Mouse (Mus musculus): ENCODE measurements around the gene Lipt2. TPM values are rescaled to one million over a fixed set of nuclear protein-coding genes. Genes with fewer than 3 reads are reported as not detected.

The Lipt2 gene
- polyA plus RNA-seq, 1 experiment, result 4.6 TPM

GRCm38 (mm10) chr7:100126514-100126913, 32.6 kb upstream of the Lipt2 start:
- Histone ChIP-seq H3K4me1 (ENCODE audit: control insufficient read depth, insufficient read depth, low read length) (no peaks in the 10 kb centered on the region; the same call in 1 of the 2 replicates), H3K4me3 (replicated peaks; ENCODE audit: extremely low read depth, low read depth, low read length) (no peak overlapping the region)
- no peak for DNase-seq
- TF ChIP-seq POLR2A (IDR thresholded peaks at IDR 0.05; ENCODE audit: borderline replicate concordance, extremely low read depth, low read depth, low read length) (no peak), CTCF (IDR thresholded peaks at IDR 0.05; ENCODE audit: insufficient read depth, low read length) (no peak)
- WGBS, result 78% methylated on average over 7 of the region's 7 CpGs

GRCm38 (mm10) chr7:100128262-100129041, 30.6 kb upstream of the Lipt2 start:
- no peak for DNase-seq
- H3K4me1 ChIP-seq (ENCODE audit: control insufficient read depth, insufficient read depth, low read length), result no peaks in the 10 kb centered on the region
- 77% methylated on average over 7 of the region's 7 CpGs for WGBS
- H3K4me3 ChIP-seq (replicated peaks; ENCODE audit: extremely low read depth, low read depth, low read length), result no peak overlapping the region
- TF ChIP-seq POLR2A (IDR thresholded peaks at IDR 0.05; ENCODE audit: borderline replicate concordance, extremely low read depth, low read depth, low read length) (no peak), CTCF (IDR thresholded peaks at IDR 0.05; ENCODE audit: insufficient read depth, low read length) (no peak)

DNA sequence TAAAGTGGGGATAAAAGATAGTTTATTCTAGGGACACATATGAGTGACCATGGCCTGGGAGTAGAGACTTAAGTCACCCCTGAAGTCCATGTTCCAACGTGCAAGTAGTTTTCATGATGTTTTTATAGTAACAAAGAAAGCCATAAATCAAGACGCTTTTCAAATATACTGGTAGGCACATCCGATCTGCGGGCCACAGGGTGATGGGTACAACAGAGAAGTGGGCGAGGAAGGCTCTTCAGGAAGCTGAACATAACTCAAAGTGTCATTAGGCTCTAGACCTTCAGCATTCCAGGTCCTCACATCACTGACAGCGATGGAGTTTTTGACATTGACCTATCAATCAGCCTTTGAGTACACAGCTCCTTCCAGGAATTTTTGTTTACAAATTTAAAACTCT, 28.5 kb upstream of the Lipt2 start:
- Histone ChIP-seq H3K4me1 (ENCODE audit: control insufficient read depth, insufficient read depth, low read length) (no peaks in the 10 kb centered on the region), H3K4me3 (replicated peaks; ENCODE audit: extremely low read depth, low read depth, low read length) (no peak overlapping the region)
- 32% methylated on average over 6 of the region's 6 CpGs for WGBS
- DNase-seq, result no peak
- no peak for TF ChIP-seq POLR2A (IDR thresholded peaks at IDR 0.05; ENCODE audit: borderline replicate concordance, extremely low read depth, low read depth, low read length)

- Histone ChIP-seq H3K4me1 (ENCODE audit: control insufficient read depth, insufficient read depth, low read length) (no peaks in the 10 kb centered on the region), H3K4me3 (replicated peaks; ENCODE audit: extremely low read depth, low read depth, low read length) (no peak overlapping the region)
- no peak for DNase-seq
- TF ChIP-seq POLR2A (IDR thresholded peaks at IDR 0.05; ENCODE audit: borderline replicate concordance, extremely low read depth, low read depth, low read length), result no peak
- TF ChIP-seq CTCF (IDR thresholded peaks at IDR 0.05; ENCODE audit: insufficient read depth, low read length), result no peak
- 84% methylated on average over 1 of the region's 1 CpGs for WGBS
Observed at GRCm38 (mm10) chr7:100132379-100132778, 26.7 kb upstream of the Lipt2 start.

- Histone ChIP-seq H3K4me3 (replicated peaks; ENCODE audit: extremely low read depth, low read depth, low read length) (no peak overlapping the region), H3K4me1 (ENCODE audit: control insufficient read depth, insufficient read depth, low read length) (no peaks in the 10 kb centered on the region)
- WGBS, result 40% methylated on average over 9 of the region's 9 CpGs
- DNase-seq, result no peak
- TF ChIP-seq POLR2A (IDR thresholded peaks at IDR 0.05; ENCODE audit: borderline replicate concordance, extremely low read depth, low read depth, low read length), result no peak
- no peak for TF ChIP-seq CTCF (IDR thresholded peaks at IDR 0.05; ENCODE audit: insufficient read depth, low read length)
Observed at GRCm38 (mm10) chr7:100137038-100137437, 22.0 kb upstream of the Lipt2 start.

GRCm38 (mm10) chr7:100138075-100138474, 21.0 kb upstream of the Lipt2 start:
- 93% methylated on average over 4 of the region's 4 CpGs for WGBS
- Histone ChIP-seq H3K4me1 (ENCODE audit: control insufficient read depth, insufficient read depth, low read length) (no peaks in the 10 kb centered on the region), H3K4me3 (replicated peaks; ENCODE audit: extremely low read depth, low read depth, low read length) (no peak overlapping the region)
- DNase-seq, result no peak
- no peak for TF ChIP-seq CTCF (IDR thresholded peaks at IDR 0.05; ENCODE audit: insufficient read depth, low read length)
- no peak for TF ChIP-seq POLR2A (IDR thresholded peaks at IDR 0.05; ENCODE audit: borderline replicate concordance, extremely low read depth, low read depth, low read length)

- Histone ChIP-seq H3K4me3 (replicated peaks; ENCODE audit: extremely low read depth, low read depth, low read length) (no peak overlapping the region), H3K4me1 (ENCODE audit: control insufficient read depth, insufficient read depth, low read length) (no peaks in the 10 kb centered on the region)
- WGBS, result 59% methylated on average over 1 of the region's 1 CpGs
- DNase-seq, result no peak
- TF ChIP-seq CTCF (IDR thresholded peaks at IDR 0.05; ENCODE audit: insufficient read depth, low read length) (no peak), POLR2A (IDR thresholded peaks at IDR 0.05; ENCODE audit: borderline replicate concordance, extremely low read depth, low read depth, low read length) (no peak)
Observed at GRCm38 (mm10) chr7:100140591-100140990, 18.5 kb upstream of the Lipt2 start.

GRCm38 (mm10) chr7:100148586-100148985, 10.5 kb upstream of the Lipt2 start:
- TF ChIP-seq POLR2A (IDR thresholded peaks at IDR 0.05; ENCODE audit: borderline replicate concordance, extremely low read depth, low read depth, low read length), result no peak
- H3K4me3 ChIP-seq (replicated peaks; ENCODE audit: extremely low read depth, low read depth, low read length), result no peak overlapping the region
- no peak for DNase-seq
- 74% methylated on average over 4 of the region's 4 CpGs for WGBS
- H3K4me1 ChIP-seq (ENCODE audit: control insufficient read depth, insufficient read depth, low read length), result no peaks in the 10 kb centered on the region

GRCm38 (mm10) chr7:100150086-100150485, 9.0 kb upstream of the Lipt2 start:
- 56% methylated on average over 10 of the region's 10 CpGs for WGBS
- TF ChIP-seq POLR2A (IDR thresholded peaks at IDR 0.05; ENCODE audit: borderline replicate concordance, extremely low read depth, low read depth, low read length) (no peak), CTCF (IDR thresholded peaks at IDR 0.05; ENCODE audit: insufficient read depth, low read length) (no peak)
- H3K4me1 ChIP-seq (ENCODE audit: control insufficient read depth, insufficient read depth, low read length), result no peaks in the 10 kb centered on the region
- no peak for DNase-seq
- no peak overlapping the region for H3K4me3 ChIP-seq (replicated peaks; ENCODE audit: extremely low read depth, low read depth, low read length)

GRCm38 (mm10) chr7:100150626-100151025, 8.5 kb upstream of the Lipt2 start:
- no peak for TF ChIP-seq POLR2A (IDR thresholded peaks at IDR 0.05; ENCODE audit: borderline replicate concordance, extremely low read depth, low read depth, low read length)
- TF ChIP-seq CTCF (IDR thresholded peaks at IDR 0.05; ENCODE audit: insufficient read depth, low read length), result no peak
- no peaks in the 10 kb centered on the region for H3K4me1 ChIP-seq (ENCODE audit: control insufficient read depth, insufficient read depth, low read length)
- 66% methylated on average over 11 of the region's 11 CpGs for WGBS
- no peak overlapping the region for H3K4me3 ChIP-seq (replicated peaks; ENCODE audit: extremely low read depth, low read depth, low read length)
- DNase-seq, result no peak

All from lung, adult 2 months (tissue).